Mouse (Mus musculus): ENCODE measurements around the gene Gab2. TPM values are rescaled to one million over a fixed set of nuclear protein-coding genes. Genes with fewer than 3 reads are reported as not detected.

Gab2 gene
- polyA plus RNA-seq, 1 experiment from 2014 or later = 16.9 TPM

DNA sequence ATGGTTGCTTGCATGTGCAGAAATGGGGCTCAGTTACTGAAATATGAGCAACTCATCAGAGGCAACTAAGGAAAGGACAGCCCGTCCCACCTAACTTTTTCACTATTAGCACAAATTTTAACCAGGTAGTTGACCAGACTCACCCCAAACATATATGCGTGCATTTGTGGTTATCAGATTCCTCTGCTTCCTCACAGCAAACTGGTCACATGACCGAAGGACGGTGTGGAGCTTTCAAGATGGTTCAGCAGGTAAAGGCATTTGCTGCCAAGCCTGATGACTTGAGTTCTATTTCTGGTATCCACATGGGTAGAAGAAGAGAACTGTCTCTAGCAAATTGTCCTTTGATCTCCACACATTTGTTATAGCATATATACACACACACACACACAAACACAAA, 277.0 kb downstream of the Gab2 start:
- 92% methylated on average over 4 of the region's 4 CpGs for WGBS
- Histone ChIP-seq H3K36me3 (ENCODE audit: control insufficient read depth, insufficient read depth) (no peaks in the 10 kb centered on the region), H3K4me3 (replicated peaks; ENCODE audit: low read length) (no peak overlapping the region)

More for the DNA sequence above, 277.0 kb downstream of the Gab2 start:
- Histone ChIP-seq H3K4me1 (replicated peaks; ENCODE audit: control insufficient read depth, insufficient read depth, low read length) (no peaks in the 10 kb centered on the region), H3K27ac (ENCODE audit: low read length) (no peak overlapping the region), H3K9ac (replicated peaks; ENCODE audit: low read depth, low read length) (no peak overlapping the region), H3K4me2 (ENCODE audit: low read length) (no peak overlapping the region), H3K27me3 (replicated peaks; ENCODE audit: control insufficient read depth, insufficient read depth, low read length) (no peaks in the 10 kb centered on the region), H3K9me3 (ENCODE audit: control insufficient read depth, low read length) (no peaks in the 10 kb centered on the region)
- no peak for ATAC-seq

Other genes starting within 250 kb of the Gab2 start
- 22.2 and 30.4 TPM in 2 replicates for gene Nars2, start 130.1 kb upstream of the Gab2 start, polyA plus RNA-seq (2015; fragmentation: Nextera tagmentation; extraction: Ambion mirVana)

All from forebrain, embryonic 16.5 days (tissue).